Mouse (Mus musculus) MEL (cell line): ENCODE measurements around the gene Srprb. TPM values are rescaled to one million over a fixed set of nuclear protein-coding genes. Genes with fewer than 3 reads are reported as not detected.

Experiments used
- DNase-seq: peaks from one replicate; pipeline ENCODE4 v3.0.0; 2011; ENCODE audit warnings: low read depth, low spot score
- H3K27ac ChIP-seq: 2 replicates; pipeline ENCODE4 v1.5.1; 2012; ENCODE audit warnings: low read depth, mild to moderate bottlenecking, control low read depth, low read length, moderate library complexity; ENCODE audit not compliant: control insufficient read depth
- H3K27me3 ChIP-seq, 2 experiments: fragments of 150-350 bp in 1 of 2; sonication (generic) in 1 of 2; 2 replicates each; pipeline ENCODE4 v1.6.1; 2012; ENCODE audit warnings: low read length in 2 of 2, mild to moderate bottlenecking in 2 of 2, improper control_type of control experiment in 1 of 2, moderate library complexity in 1 of 2; ENCODE audit not compliant: insufficient read depth in 2 of 2, control insufficient read depth in 1 of 2
- H3K36me3 ChIP-seq, 2 experiments: 2 replicates each; pipeline ENCODE4 v1.6.1; 2012 to 2014; ENCODE audit warnings: low read length in 2 of 2, improper control_type of control experiment in 1 of 2, inconsistent platforms in 1 of 2, mild to moderate bottlenecking in 1 of 2; ENCODE audit not compliant: insufficient read depth in 2 of 2, control insufficient read depth in 1 of 2
- H3K4me1 ChIP-seq, 2 experiments: fragments of 150-350 bp in 1 of 2; sonication (generic) in 1 of 2; 2 replicates each; pipeline ENCODE4 v1.6.1; 2012; ENCODE audit warnings: low read length in 2 of 2, improper control_type of control experiment in 1 of 2, mild to moderate bottlenecking in 1 of 2; ENCODE audit not compliant: insufficient read depth in 2 of 2, control insufficient read depth in 1 of 2
- H3K4me3 ChIP-seq, 2 experiments: fragments of 150-350 bp in 1 of 2; sonication (generic) in 1 of 2; 2 replicates each; pipeline ENCODE4 v1.5.1; 2012; ENCODE audit warnings: low read depth in 2 of 2, low read length in 2 of 2, mild to moderate bottlenecking in 2 of 2, moderate library complexity in 2 of 2, control low read depth in 1 of 2, improper control_type of control experiment in 1 of 2; ENCODE audit not compliant: control insufficient read depth in 1 of 2, insufficient read depth in 1 of 2
- H3K79me2 ChIP-seq: 2 replicates; pipeline ENCODE4 v1.6.1; 2012; ENCODE audit warnings: mild to moderate bottlenecking, low read length, moderate library complexity; ENCODE audit not compliant: control insufficient read depth, poor library complexity, insufficient read depth
- H3K9ac ChIP-seq: 2 replicates; pipeline ENCODE4 v1.6.1; 2012; ENCODE audit warnings: low read depth, mild to moderate bottlenecking, control low read depth, low read length, moderate library complexity; ENCODE audit not compliant: control insufficient read depth, poor library complexity, severe bottlenecking
- H3K9me3 ChIP-seq: fragments of 150-350 bp; sonication (generic); replicated peaks from 2 replicates; pipeline ENCODE4 v1.6.1; 2012; ENCODE audit warnings: mild to moderate bottlenecking, low read length, improper control_type of control experiment, moderate library complexity; ENCODE audit not compliant: insufficient read depth
- CHD1 ChIP-seq: IDR thresholded peaks from 2 replicates; pipeline ENCODE4 v1.6.1; 2012; ENCODE audit warnings: low read depth, mild to moderate bottlenecking, inconsistent platforms, low read length, improper control_type of control experiment
- CTCF ChIP-seq, 3 experiments: IDR thresholded peaks in 2 of 3; conservative IDR thresholded peaks in 1 of 3; 2 replicates each; pipeline ENCODE4 v1.5.1; 2011 to 2012; ENCODE audit warnings: low read length in 3 of 3, low read depth in 2 of 3, mild to moderate bottlenecking in 2 of 3, improper control_type of control experiment in 1 of 3, inconsistent platforms in 1 of 3, mixed read lengths in 1 of 3, moderate library complexity in 1 of 3; ENCODE audit not compliant: control insufficient read depth in 1 of 3, insufficient read depth in 1 of 3, poor library complexity in 1 of 3, severe bottlenecking in 1 of 3
- E2F4 ChIP-seq: IDR thresholded peaks from 2 replicates; pipeline ENCODE4 v1.6.1; 2011; ENCODE audit warnings: low read depth, low read length, improper control_type of control experiment, borderline replicate concordance
- EP300 ChIP-seq, 2 experiments: IDR thresholded peaks; 2 replicates each; pipeline ENCODE4 v1.6.1; 2011; ENCODE audit warnings: improper control_type of control experiment in 2 of 2, low read length in 2 of 2, low read depth in 1 of 2, mild to moderate bottlenecking in 1 of 2
- ETS1 ChIP-seq: IDR thresholded peaks from 2 replicates; pipeline ENCODE4 v1.6.1; 2012; ENCODE audit warnings: low read depth, mild to moderate bottlenecking, inconsistent platforms, low read length, improper control_type of control experiment, moderate library complexity
- JUND ChIP-seq: IDR thresholded peaks from 2 replicates; pipeline ENCODE4 v1.6.1; 2011; ENCODE audit warnings: low read depth, mild to moderate bottlenecking, improper control_type of control experiment, low read length
- MXI1 ChIP-seq: IDR thresholded peaks from 2 replicates; pipeline ENCODE4 v1.6.1; 2011; ENCODE audit warnings: mild to moderate bottlenecking, low read depth, low read length, improper control_type of control experiment
- NELFE ChIP-seq: IDR thresholded peaks from 2 replicates; pipeline ENCODE4 v1.6.1; 2011; ENCODE audit warnings: low read depth, low read length, improper control_type of control experiment
- NRF1 ChIP-seq: IDR thresholded peaks from 2 replicates; pipeline ENCODE4 v1.6.1; 2014; ENCODE audit warnings: low read depth, mild to moderate bottlenecking, inconsistent platforms, low read length, improper control_type of control experiment, moderate library complexity; ENCODE audit not compliant: poor library complexity, insufficient read depth, severe bottlenecking
- POLR2AphosphoS5 ChIP-seq: IDR thresholded peaks from 2 replicates; pipeline ENCODE4 v1.6.1; 2012; ENCODE audit warnings: low read depth, borderline replicate concordance, mild to moderate bottlenecking, inconsistent platforms, low read length, moderate library complexity, mixed read lengths
- RAD21 ChIP-seq: IDR thresholded peaks from 2 replicates; pipeline ENCODE4 v1.6.1; 2011; ENCODE audit warnings: mild to moderate bottlenecking, low read depth, low read length, improper control_type of control experiment
- RCOR1 ChIP-seq: IDR thresholded peaks from 2 replicates; pipeline ENCODE4 v1.6.1; 2012; ENCODE audit warnings: low read depth, mild to moderate bottlenecking, inconsistent platforms, low read length, improper control_type of control experiment
- SIN3A ChIP-seq: IDR thresholded peaks from 2 replicates; pipeline ENCODE4 v1.6.1; 2012; ENCODE audit warnings: low read length, improper control_type of control experiment, inconsistent platforms
- SMC3 ChIP-seq: IDR thresholded peaks from 2 replicates; pipeline ENCODE4 v1.6.1; 2011; ENCODE audit warnings: low read depth, low read length, improper control_type of control experiment
- TAL1 ChIP-seq: IDR thresholded peaks from 2 replicates; pipeline ENCODE4 v1.6.1; 2012; ENCODE audit warnings: mild to moderate bottlenecking, inconsistent platforms, low read length, moderate library complexity, mixed read lengths
- TBP ChIP-seq: IDR thresholded peaks from 2 replicates; pipeline ENCODE4 v1.8.0; 2011; ENCODE audit warnings: low read depth, low read length, improper control_type of control experiment
- ZMIZ1 ChIP-seq: IDR thresholded peaks from 2 replicates; pipeline ENCODE4 v1.6.1; 2012; ENCODE audit warnings: low read depth, mild to moderate bottlenecking, inconsistent platforms, low read length, improper control_type of control experiment, moderate library complexity
- polyA plus RNA-seq, 2 experiments: library from polyadenylated mRNA; stranded (reverse) in 1 of 2; unstranded in 1 of 2; fragments of >175 nt in 1 of 2; fragments of >200 nt in 1 of 2; gene quantifications; 2 replicates each; pipeline versions ENCODE4 v1.2.1 to v1.2.4; 2012; ENCODE audit warnings: low replicate concordance in 2 of 2, low read depth in 1 of 2; ENCODE audit not compliant: insufficient read length in 2 of 2, insufficient read depth in 1 of 2, missing spikeins in 1 of 2
- total RNA-seq: library from RNA; depleted of rRNA; stranded (reverse); fragments of 300-350 nt; gene quantifications from 2 replicates; pipeline ENCODE4 v1.2.3, GENCODE M21; 2012

Gene Srprb
- total and polyA plus RNA-seq, 3 experiments: 71.5 to 85.0 TPM; not detected in 1

- Histone ChIP-seq H3K79me2 (no peaks in the 10 kb centered on the region), H3K9ac (no peak overlapping the region), H3K27ac (no peak overlapping the region), H3K27me3 (no peaks in the 10 kb centered on the region), H3K9me3 (no peaks in the 10 kb centered on the region), H3K36me3 (no peaks in the 10 kb centered on the region), H3K4me3 (no peak overlapping the region), H3K4me1 (no peaks in the 10 kb centered on the region)
- TF ChIP-seq JUND (no peak), SIN3A (no peak), E2F4 (no peak), CTCF (IDR thresholded peaks at IDR 0.05 in 2 of 3, conservative IDR thresholded peaks at IDR 0.05 in 1 of 3; ENCODE audit: control insufficient read depth in 1 of 3, insufficient read depth in 1 of 3, low read depth in 2 of 3, low read length in 3 of 3, poor library complexity in 1 of 3, severe bottlenecking in 1 of 3) (no peak), POLR2AphosphoS5 (no peak), EP300 (IDR thresholded peaks at IDR 0.05; ENCODE audit: low read depth in 1 of 2, low read length in 2 of 2) (no peak), ZMIZ1 (no peak), CHD1 (no peak), SMC3 (no peak)
- DNase-seq: no peak
These were observed 22.8 kb upstream of the Srprb start for GRCm38 (mm10) chr9:103224721-103225120.

GRCm38 (mm10) chr9:103214281-103214680 lies 12.3 kb upstream of the Srprb start:
- no peak overlapping the region for H3K4me3 ChIP-seq
- no peak for TF ChIP-seq E2F4
- no peak for TF ChIP-seq NELFE
- no peak for TF ChIP-seq RAD21
- no peak for TF ChIP-seq TBP
- TF ChIP-seq TAL1: no peak
- TF ChIP-seq ETS1: no peak
- no peak for TF ChIP-seq MXI1
- TF ChIP-seq RCOR1: no peak
- TF ChIP-seq NRF1: no peak
- TF ChIP-seq, all 39 proteins: peak for 0
- Histone ChIP-seq H3K36me3 (no peaks in the 10 kb centered on the region), H3K9ac (no peak overlapping the region), H3K27me3 (no peaks in the 10 kb centered on the region; a peak in 2 of 4 replicates), H3K4me1 (no peaks in the 10 kb centered on the region), H3K27ac (no peak overlapping the region), H3K9me3 (no peaks in the 10 kb centered on the region), H3K79me2 (no peaks in the 10 kb centered on the region)
- DNase-seq: no peak
